Mouse (Mus musculus) spleen, adult 2 months (tissue): ENCODE results near the gene Elp1. TPM values are rescaled to one million over a fixed set of nuclear protein-coding genes. Genes with fewer than 3 reads are reported as not detected.

ENCODE experiments used
- DNase-seq, 2 experiments: peaks; one replicate each; pipeline versions ENCODE4 v3.0.0 to v3.0.0-alpha.2; 2012 to 2021; ENCODE audit warnings: low spot score in 2 of 2, low read depth in 1 of 2
- H3K27ac ChIP-seq: fragments of 200-500 bp; 2 replicates; pipeline ENCODE4 v1.5.1; 2012; ENCODE audit warnings: low read length, inconsistent platforms; ENCODE audit not compliant: insufficient read depth
- H3K27me3 ChIP-seq: fragments of 200-500 bp; 2 replicates; pipeline ENCODE4 v1.6.1; 2012; ENCODE audit warnings: mild to moderate bottlenecking, moderate library complexity, low read length, inconsistent platforms; ENCODE audit not compliant: control insufficient read depth, insufficient read depth
- H3K36me3 ChIP-seq: fragments of 200-500 bp; 2 replicates; pipeline ENCODE4 v1.6.1; 2012; ENCODE audit warnings: mild to moderate bottlenecking, low read length, inconsistent platforms; ENCODE audit not compliant: control insufficient read depth, insufficient read depth
- H3K4me1 ChIP-seq: fragments of 200-500 bp; 2 replicates; pipeline ENCODE4 v1.6.1; 2011; ENCODE audit warnings: inconsistent platforms; ENCODE audit not compliant: control insufficient read depth, insufficient read depth, insufficient read length
- H3K4me3 ChIP-seq: fragments of 200-500 bp; 2 replicates; pipeline ENCODE4 v1.5.1; 2011; ENCODE audit warnings: mild to moderate bottlenecking, inconsistent platforms; ENCODE audit not compliant: insufficient read depth, insufficient read length; ENCODE audit errors: extremely low read depth
- CTCF ChIP-seq: fragments of 200-500 bp; IDR thresholded peaks from 2 replicates; pipeline ENCODE4 v1.5.1; 2011; ENCODE audit warnings: mild to moderate bottlenecking, inconsistent platforms; ENCODE audit not compliant: insufficient read depth, insufficient read length, insufficient replicate concordance; ENCODE audit errors: extremely low read depth
- POLR2A ChIP-seq: fragments of 200-500 bp; IDR thresholded peaks from 2 replicates; pipeline ENCODE4 v1.6.1; 2011; ENCODE audit warnings: low read depth, low read length, inconsistent platforms
- WGBS: fragments of 180-500 bp; shearing (Covaris S2); methylation state at CpG from one replicate; pipeline ENCODE4 v1.1.7; 2018; 5-methylcytosine and 5-hydroxymethylcytosine counted together
- polyA plus RNA-seq: library from polyadenylated mRNA; depleted of rRNA; stranded (reverse); fragments of >200 nt; gene quantifications from 2 replicates; pipeline ENCODE4 v1.2.3, GENCODE M21; 2012

Gene Elp1
- polyA plus RNA-seq, 1 experiment = 9.7 TPM

DNA sequence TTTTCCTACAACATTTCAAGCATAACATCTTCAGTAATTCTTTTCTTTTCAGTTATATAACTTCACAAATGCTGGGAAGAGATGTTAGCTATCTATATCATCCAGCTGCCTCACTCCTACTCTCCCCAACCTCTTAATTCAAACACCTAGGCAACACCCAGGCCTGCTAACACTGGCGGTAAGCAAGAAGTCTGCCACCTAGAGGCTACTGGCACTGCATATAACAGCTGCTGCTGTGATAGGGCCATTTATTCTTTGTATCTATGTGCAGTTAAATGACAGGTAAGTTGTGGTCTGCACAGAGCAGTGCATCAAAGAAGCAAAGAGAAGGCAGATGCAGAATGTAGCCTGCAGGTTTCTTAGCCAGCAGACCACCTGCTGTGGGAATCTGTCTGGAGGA lies 10.8 kb downstream of the Elp1 start:
- TF ChIP-seq CTCF = no peak
- TF ChIP-seq POLR2A = no peak
- no peak overlapping the region for H3K27ac ChIP-seq
- H3K4me3 ChIP-seq = no peak overlapping the region
- no peaks in the 10 kb centered on the region for H3K4me1 ChIP-seq
- DNase-seq = no peak
- H3K36me3 ChIP-seq = peaks cover 51% of the 10 kb centered on the region
- 75% methylated on average over 1 of the region's 1 CpGs for WGBS
- H3K27me3 ChIP-seq = no peaks in the 10 kb centered on the region

DNA sequence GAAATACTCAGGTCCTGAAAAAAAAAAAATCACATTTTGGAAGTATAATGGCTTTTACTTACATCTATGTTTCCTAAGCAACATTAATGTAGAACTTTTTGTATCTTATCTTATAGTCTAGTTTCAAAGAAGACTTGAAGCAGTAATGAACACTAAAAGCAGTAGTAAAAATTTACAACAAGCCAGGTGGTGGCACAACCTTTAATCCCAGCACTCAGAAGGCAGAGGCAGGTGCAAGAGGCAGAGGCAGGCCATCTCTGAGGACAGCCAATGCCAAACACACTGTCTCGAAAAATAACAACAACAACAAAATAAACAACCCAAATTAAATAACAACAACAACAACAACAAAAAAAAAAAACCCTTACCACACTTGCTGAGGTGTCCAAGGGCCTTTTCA lies 31.1 kb downstream of the Elp1 start:
- DNase-seq = no peak
- Histone ChIP-seq H3K4me3 (no peak overlapping the region), H3K36me3 (peaks cover 55% of the 10 kb centered on the region), H3K27ac (no peak overlapping the region), H3K27me3 (no peaks in the 10 kb centered on the region), H3K4me1 (no peaks in the 10 kb centered on the region)
- 80% methylated on average over 1 of the region's 1 CpGs for WGBS
- no peak for TF ChIP-seq POLR2A
- TF ChIP-seq CTCF = no peak

DNA sequence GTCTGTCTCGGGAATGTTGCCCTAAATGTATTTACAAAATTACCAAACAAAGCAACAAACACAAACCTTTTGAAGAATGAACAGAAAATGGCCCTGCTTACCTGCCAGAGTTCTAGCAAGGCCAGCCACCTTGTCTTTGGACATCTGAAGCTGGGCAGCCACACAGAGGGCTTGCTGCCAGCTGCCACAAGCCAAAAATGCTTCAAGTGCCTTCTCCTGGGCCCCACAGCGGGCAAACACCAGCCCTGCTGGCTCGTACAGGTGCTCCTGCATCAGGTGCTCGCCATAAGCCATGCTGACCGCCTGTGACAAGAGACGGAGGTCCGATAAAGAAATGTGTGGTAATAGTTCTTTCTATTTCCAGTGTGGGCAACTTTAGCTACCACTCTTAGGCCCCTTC lies 33.2 kb downstream of the Elp1 start:
- WGBS = 95% methylated on average over 7 of the region's 7 CpGs
- no peak for TF ChIP-seq CTCF
- no peak for TF ChIP-seq POLR2A
- H3K4me1 ChIP-seq = no peaks in the 10 kb centered on the region
- no peaks in the 10 kb centered on the region for H3K27me3 ChIP-seq
- no peak for DNase-seq
- no peak overlapping the region for H3K4me3 ChIP-seq
- H3K36me3 ChIP-seq = peaks cover 57% of the 10 kb centered on the region
- no peak overlapping the region for H3K27ac ChIP-seq

DNA sequence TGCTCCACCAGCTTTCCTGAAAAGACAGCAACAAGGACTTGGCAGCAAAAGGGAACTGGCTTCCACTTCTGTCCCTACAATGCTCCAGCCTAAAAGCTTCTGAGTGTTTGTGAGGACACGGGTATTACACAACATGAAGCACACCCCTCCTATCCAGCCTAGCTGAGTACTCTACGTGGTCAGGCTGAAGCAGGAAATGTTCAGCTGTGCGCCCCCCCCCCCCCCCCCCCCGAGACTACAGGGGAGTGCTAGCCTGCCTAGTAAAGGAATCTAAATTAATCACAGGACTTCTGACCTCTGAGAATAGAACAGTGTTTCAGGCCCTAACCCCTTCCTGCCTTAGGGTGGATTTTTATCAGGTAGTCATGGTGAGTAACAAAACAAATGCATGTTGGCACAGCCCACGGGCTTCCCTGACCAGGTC lies 34.3 kb downstream of the Elp1 start:
- 63% methylated on average over 5 of the region's 5 CpGs for WGBS
- H3K36me3 ChIP-seq = peaks cover 54% of the 10 kb centered on the region

DNA sequence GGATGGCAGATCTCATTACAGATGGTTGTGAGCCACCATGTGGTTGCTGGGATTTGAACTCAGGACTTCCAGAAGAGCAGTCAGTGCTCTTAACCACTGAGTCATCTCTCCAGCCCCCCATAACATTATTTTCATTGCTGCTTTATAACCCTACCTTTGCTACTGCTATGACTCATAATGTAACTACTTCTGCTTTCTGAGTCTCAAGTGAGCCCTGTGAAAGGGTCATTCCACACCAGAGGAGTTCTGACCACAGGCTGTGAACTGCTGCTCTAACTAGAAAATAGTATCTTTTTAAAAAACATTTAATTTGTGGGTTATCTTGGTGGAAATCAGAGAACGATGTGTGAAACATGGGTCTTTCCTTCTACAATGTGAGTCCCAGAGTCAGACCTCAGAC lies 44.4 kb downstream of the Elp1 start:
- no peak for DNase-seq
- H3K27me3 ChIP-seq = no peaks in the 10 kb centered on the region
- WGBS = 74% methylated on average over 1 of the region's 1 CpGs
- peaks cover 43% of the 10 kb centered on the region for H3K36me3 ChIP-seq
- TF ChIP-seq CTCF (no peak), POLR2A (no peak)
- no peak overlapping the region for H3K27ac ChIP-seq
- H3K4me1 ChIP-seq = no peaks in the 10 kb centered on the region; the same call in 1 of the 2 replicates
- no peak overlapping the region for H3K4me3 ChIP-seq

More for the DNA sequence above, 34.3 kb downstream of the Elp1 start:
- TF ChIP-seq CTCF = no peak
- Histone ChIP-seq H3K27ac (no peak overlapping the region), H3K4me3 (no peak overlapping the region), H3K4me1 (no peaks in the 10 kb centered on the region), H3K27me3 (no peaks in the 10 kb centered on the region)
- no peak for DNase-seq

DNA sequence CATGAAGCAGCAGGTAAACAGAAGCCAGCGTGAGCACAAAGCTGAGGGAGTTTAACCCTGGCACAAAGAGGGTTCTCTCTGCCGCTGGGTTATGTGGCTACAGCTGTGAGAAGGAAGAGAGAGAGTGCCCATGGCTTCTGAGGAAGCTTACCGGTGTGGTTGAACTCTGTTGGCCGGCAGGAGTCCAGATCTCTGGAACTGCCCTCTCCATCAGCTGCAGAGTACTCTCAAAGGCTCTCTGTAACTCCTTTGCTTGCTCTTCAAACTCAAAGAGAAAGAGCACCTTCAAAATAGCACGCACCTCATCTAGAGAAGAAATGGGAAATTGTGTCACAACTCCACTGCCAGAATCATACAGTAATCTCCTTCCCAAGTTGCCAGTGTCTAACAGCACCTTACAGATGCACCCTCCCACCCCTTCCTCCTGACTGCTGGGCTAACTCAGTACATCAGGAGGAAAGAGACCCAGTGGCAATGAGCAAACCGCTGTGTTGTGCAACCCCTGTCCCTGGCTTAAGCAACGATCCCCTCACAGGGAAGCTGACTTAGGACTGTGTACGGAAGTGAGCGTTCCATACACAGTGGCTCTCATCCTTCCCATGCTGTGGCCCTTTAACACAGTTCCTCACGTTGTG lies 45.0 kb downstream of the Elp1 start:
- Histone ChIP-seq H3K27me3 (no peaks in the 10 kb centered on the region), H3K36me3 (peaks cover 39% of the 10 kb centered on the region), H3K27ac (no peak overlapping the region), H3K4me1 (no peaks in the 10 kb centered on the region; the same call in 1 of the 2 replicates), H3K4me3 (no peak overlapping the region)
- 81% methylated on average over 10 of the region's 10 CpGs for WGBS
- TF ChIP-seq CTCF = no peak
- TF ChIP-seq POLR2A = no peak
- no peak for DNase-seq

DNA sequence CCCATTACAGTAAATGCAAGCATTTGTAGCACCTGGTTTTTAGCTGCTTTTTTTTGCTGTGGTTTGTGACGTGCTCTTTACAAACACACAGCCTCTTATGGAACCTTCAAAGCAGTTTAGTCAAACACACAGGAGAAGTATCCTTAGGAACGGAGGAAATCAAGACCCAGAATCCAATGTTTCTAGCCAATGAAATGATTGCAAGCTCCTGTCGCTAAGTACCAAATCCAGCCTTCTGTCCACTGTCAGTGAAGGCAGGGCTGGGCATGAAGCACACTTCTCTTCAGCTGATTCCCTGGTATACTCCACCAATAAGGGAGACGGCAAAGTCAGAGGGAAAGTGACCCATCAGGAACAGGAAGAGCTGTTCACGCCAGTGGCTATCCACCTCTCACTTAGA lies 46.1 kb downstream of the Elp1 start:
- whole genome bisulfite sequencing = 88% methylated on average over 5 of the region's 5 CpGs
- Histone ChIP-seq H3K36me3 (peaks cover 45% of the 10 kb centered on the region), H3K27me3 (no peaks in the 10 kb centered on the region), H3K4me1 (no peaks in the 10 kb centered on the region; the same call in 1 of the 2 replicates), H3K4me3 (no peak overlapping the region), H3K27ac (no peak overlapping the region)
- no peak for DNase-seq
- TF ChIP-seq POLR2A = no peak
- no peak for TF ChIP-seq CTCF

DNA sequence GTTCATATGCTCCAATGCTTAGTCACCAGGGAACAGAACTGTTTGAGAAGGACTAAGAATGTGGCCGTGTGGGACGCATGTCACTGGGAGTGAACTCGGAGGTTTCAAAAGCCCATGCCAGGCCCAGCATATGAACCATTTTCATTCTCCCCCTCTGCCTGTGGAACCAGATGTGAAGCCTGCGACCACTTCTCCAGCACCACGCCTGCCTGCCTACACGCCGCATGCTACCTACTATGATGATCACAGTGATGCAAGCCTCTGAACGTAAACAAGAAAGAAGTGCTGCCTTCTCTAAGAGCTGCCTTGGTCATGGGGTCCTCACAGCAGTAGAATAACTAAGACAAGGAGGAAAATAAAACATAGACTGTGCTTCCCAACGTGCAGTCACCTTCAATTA lies 54.7 kb downstream of the Elp1 start:
- WGBS = 93% methylated on average over 9 of the region's 9 CpGs
- no peak for TF ChIP-seq POLR2A
- no peak for TF ChIP-seq CTCF
- peaks cover 17% of the 10 kb centered on the region for H3K36me3 ChIP-seq

More for the DNA sequence above, 54.7 kb downstream of the Elp1 start:
- Histone ChIP-seq H3K4me3 (no peak overlapping the region), H3K4me1 (no peaks in the 10 kb centered on the region), H3K27ac (no peak overlapping the region), H3K27me3 (no peaks in the 10 kb centered on the region)
- no peak for DNase-seq
